Mouse (Mus musculus) T-helper 2 cell (primary cell): ENCODE measurements around the gene Tie1.

Experiments
- in situ Hi-C: fragments of 300-600 bp; cut with MboI, MseI; formaldehyde crosslinking; loops from one replicate; pipeline ENCODE4 v1.15.1; 2025; ENCODE audit warnings: high pct_unique_total_duplicates

Gene Tie1

GRCm38 (mm10) chr4:118476773-118477530 is 12.9 kb downstream of the Tie1 start:
- in situ Hi-C loops, result no loop called here

GRCm38 (mm10) chr4:118472687-118473086 is 17.2 kb downstream of the Tie1 start:
- in situ Hi-C loops, result no loop called here

GRCm38 (mm10) chr4:118471281-118471680 is 18.6 kb downstream of the Tie1 start:
- in situ Hi-C loops, result no loop called here

- in situ Hi-C loops, result no loop called here
Measured at GRCm38 (mm10) chr4:118465697-118466163, 24.1 kb downstream of the Tie1 start.

- in situ Hi-C loops, result no loop called here
Measured at GRCm38 (mm10) chr4:118464956-118465355, 24.9 kb downstream of the Tie1 start.

- in situ Hi-C loops, result no loop called here
Measured at GRCm38 (mm10) chr4:118457345-118457975, 32.4 kb downstream of the Tie1 start, which contains the start of gene Mpl. Gene Mpl (minus strand): TSS chr4:118457513.

GRCm38 (mm10) chr4:118446415-118447153 is 43.3 kb downstream of the Tie1 start:
- in situ Hi-C loops, result no loop called here

GRCm38 (mm10) chr4:118445781-118446414 is 44.0 kb downstream of the Tie1 start:
- in situ Hi-C loops, result no loop called here

GRCm38 (mm10) chr4:118445088-118445487 is 44.8 kb downstream of the Tie1 start:
- in situ Hi-C loops, result no loop called here

GRCm38 (mm10) chr4:118437829-118438253 is 52.0 kb downstream of the Tie1 start:
- in situ Hi-C loops, result loop anchor here (5.0 to 10.0 kb wide), 3 partner anchors 187 to 887 kb away; partner anchors contain the start of genes Cfap57, Ebna1bp2 and Ppih

- in situ Hi-C loops, result loop anchor here (5.0 to 10.0 kb wide), 3 partner anchors 188 to 888 kb away; partner anchors contain the start of genes Cfap57, Ebna1bp2 and Ppih
Measured at GRCm38 (mm10) chr4:118436820-118437603, 52.8 kb downstream of the Tie1 start, which contains the start of gene Cdc20. Gene Cdc20 (minus strand): TSS chr4:118437352.

GRCm38 (mm10) chr4:118432332-118432731 is 57.5 kb downstream of the Tie1 start:
- in situ Hi-C loops, result loop anchor here (10.0 kb wide), 2 partner anchors 192 to 892 kb away; partner anchors contain the start of genes Cfap57, Ebna1bp2 and Ppih

GRCm38 (mm10) chr4:118429215-118429895 is 60.5 kb downstream of the Tie1 start:
- in situ Hi-C loops, result no loop called here

- in situ Hi-C loops, result no loop called here
Measured at GRCm38 (mm10) chr4:118428531-118429214, 61.2 kb downstream of the Tie1 start.

- in situ Hi-C loops, result no loop called here
Measured at GRCm38 (mm10) chr4:118427768-118428451, 62.0 kb downstream of the Tie1 start, which contains the start of gene Elovl1. Gene Elovl1 (plus strand): TSS chr4:118428093.

GRCm38 (mm10) chr4:118427415-118427767 is 62.5 kb downstream of the Tie1 start:
- in situ Hi-C loops, result no loop called here

GRCm38 (mm10) chr4:118425374-118425773 is 64.5 kb downstream of the Tie1 start:
- in situ Hi-C loops, result no loop called here

- in situ Hi-C loops, result no loop called here
Measured at GRCm38 (mm10) chr4:118424541-118425160, 65.2 kb downstream of the Tie1 start.
